Mouse (Mus musculus): Measurements from ENCODE around the gene Map2.
A peak's percentile ranks its signal among the peaks of the same experiment; 100 is the strongest.

The Map2 gene

DNA sequence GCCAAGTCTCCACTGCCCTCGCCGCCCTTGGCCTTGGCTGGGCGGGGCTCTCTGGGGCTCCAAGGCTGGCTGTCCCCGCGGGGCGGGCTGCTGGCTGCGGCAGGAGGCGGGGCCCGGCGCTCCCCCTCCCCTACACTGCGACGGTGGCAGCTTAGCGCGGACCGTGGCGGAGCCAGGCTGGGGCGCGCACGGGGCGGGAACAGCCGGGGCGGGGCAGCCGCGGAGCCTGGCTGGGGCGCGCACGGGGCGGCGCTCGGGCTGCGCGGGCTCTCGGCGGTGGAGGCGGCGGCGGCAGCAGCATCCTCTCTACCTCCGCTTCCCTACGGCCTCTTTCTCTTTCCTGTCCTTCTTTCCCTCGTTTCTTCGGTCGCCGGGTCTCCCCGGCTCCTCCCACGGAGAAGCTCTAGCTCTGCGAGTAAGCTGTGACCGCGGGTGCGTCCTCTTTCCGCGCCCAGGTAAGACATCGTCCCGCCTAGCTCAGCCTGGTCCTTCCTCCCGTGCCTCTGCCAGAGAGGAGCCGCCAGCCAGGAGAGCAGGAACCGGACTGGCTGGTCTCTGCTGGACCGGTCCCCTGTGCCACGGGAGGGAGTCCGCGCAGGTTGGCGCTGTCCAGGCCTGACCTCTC lies at the start of gene Map2:
Map2 (plus strand) TSS at position 233 of the 625 bp plus-strand sequence.
- DNase-seq, result peak; percentile 32

- no peak for DNase-seq
Observed at GRCm38 (mm10) chr1:66133014-66133413, 42.1 kb upstream of the Map2 start.

GRCm38 (mm10) chr1:66135324-66135723 lies 39.7 kb upstream of the Map2 start:
- no peak for DNase-seq

DNA sequence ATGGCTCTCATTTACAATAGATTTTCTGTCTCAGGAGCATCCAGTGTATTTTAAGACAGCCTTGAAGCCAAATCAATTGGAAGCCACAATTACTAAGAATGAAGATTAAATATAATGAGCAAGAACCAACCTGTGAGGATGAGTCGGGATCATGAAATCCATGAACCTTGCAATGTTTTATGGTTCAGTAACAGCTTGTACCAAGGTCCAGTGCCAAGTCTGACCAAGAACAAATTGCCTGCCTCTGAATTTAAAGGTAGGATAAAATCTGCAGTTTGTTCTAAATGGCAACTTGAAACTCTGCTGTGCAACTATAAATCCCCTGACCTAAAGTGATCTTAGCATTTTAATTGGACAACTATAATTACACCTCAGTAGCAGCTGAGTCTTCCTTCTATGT lies 34.4 kb upstream of the Map2 start:
- DNase-seq, result no peak

- DNase-seq, result no peak
Observed at GRCm38 (mm10) chr1:66145180-66145579, 29.9 kb upstream of the Map2 start.

DNA sequence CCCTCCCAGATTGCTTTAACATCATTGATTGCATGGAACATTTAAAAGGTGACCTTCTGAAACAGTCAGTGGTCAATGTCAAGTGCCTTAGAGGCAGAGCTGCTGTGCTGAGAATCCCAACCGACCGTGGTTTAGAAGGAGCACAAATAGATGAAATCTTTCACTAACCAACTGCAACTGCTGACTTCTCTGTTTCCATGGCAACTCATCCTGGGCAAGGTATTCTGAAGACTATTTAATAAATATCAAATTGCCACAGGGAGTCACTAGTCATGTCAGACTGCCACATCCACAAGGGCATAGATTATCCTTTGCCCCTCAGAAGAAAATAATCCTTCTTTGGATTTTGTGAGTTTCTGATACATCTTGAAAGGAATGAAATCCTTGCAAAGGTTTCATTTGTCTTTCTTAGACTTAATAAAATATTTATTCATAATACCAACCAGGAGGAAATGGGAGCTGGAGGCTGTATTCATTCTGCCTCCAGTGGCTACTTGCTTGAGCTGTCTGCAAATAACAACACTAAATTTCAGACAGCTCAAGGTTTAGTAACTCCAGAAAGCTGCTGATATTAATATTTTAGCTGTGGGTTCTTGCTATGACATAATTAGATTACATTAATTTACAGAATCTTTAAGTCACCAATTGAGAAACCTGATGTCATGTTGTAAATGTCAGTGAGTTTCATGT lies 26.1 kb upstream of the Map2 start:
- no peak for DNase-seq

GRCm38 (mm10) chr1:66150806-66151205 lies 24.3 kb upstream of the Map2 start:
- no peak for DNase-seq

GRCm38 (mm10) chr1:66157135-66157534 lies 17.9 kb upstream of the Map2 start:
- no peak for DNase-seq

DNA sequence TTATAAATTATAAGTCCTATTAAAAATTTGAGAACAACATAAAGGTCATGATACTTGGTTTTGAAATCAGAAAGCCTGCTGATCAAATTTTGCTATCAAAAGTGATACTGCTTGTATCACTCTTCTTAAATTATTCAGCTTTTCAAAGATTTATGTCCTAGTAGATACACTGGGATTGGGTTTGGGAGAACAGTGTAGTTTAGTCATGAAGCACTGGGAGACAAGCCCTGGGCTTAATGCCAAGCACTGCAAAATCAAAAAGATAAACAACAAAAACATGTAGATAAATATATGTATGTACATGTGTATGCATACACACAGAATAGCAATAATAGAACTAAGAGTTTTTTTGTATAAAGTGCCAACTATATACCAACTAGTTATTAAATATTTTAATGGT lies 17.5 kb upstream of the Map2 start:
- DNase-seq, result no peak

GRCm38 (mm10) chr1:66164648-66165047 lies 10.4 kb upstream of the Map2 start:
- DNase-seq, result no peak

GRCm38 (mm10) chr1:66168722-66169121 lies 6.4 kb upstream of the Map2 start:
- no peak for DNase-seq

GRCm38 (mm10) chr1:66172127-66172526 lies 2.9 kb upstream of the Map2 start:
- DNase-seq, result no peak

DNA sequence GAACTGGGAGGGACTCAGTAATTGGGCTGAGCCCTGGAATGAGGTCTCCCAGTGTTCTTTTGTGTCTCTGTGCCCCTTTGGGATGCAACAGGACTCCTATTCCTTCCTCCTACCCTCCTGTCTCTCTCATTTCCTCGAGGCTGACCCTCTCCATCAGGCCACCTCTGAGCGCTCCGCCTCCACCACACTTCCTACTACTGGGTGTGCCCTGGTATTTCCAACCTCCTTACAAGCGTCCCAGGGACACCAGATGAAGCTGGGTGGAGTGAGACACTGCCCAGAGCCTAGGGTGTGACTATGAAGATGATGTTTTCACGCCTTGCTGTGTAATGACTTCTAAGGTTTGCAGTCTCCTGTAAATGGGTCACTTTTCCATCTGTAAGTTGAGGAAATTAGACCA lies 1.4 kb upstream of the Map2 start:
- no peak for DNase-seq

DNA sequence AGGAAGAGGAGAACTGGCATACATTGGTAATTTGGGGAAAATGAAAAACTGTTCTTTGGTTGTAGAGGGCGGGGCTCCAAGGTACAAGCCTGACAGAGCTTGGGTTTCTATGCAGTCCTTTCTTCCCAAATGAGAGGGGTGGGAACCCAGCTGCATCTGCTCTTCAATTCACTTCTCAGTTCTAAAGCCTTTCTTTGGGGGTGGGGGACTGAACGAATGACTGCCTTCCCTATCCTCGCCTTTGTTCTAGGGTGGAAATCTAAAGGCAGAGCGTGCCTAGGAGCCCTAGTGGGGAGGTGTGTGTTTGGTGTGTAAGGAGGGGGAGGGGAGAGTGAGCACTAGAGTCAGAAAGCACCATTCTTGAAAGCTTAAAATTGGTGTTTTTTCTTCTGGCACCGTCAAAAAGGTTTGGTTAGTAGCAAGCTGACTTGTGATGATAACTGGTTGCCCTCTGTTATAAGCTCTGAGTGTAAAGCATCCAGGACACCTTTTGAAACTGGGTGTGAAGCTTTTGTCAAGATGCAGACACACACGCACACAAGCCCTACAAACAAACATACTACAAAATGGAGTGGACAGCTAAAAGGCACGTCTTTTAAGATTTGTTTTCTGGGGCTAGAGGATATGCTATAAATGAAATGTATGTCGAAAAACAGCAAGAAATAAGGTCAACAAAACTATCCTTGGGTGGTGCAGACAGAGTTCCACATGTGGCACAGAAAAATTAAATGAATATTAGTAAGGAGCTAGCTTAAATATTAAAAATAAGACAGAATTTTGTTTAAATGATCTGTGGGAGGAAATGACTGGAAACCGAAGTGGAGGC lies 1.2 kb downstream of the Map2 start:
- DNase-seq, result no peak

DNA sequence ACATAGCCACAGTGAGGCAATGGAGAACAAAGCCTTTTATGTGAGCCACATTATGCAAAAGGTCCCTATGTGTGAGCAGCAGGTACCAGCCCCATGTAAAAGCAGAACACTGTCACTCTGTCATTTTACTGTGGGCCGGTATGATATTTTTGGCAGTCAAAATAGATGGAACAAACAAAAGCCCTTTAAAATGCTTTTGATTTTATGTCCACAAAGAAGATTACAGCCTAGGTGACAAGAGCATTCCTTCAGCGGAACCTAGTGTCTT lies 1.7 kb downstream of the Map2 start:
- DNase-seq, result no peak

GRCm38 (mm10) chr1:66177489-66178170 lies 2.6 kb downstream of the Map2 start:
- DNase-seq, result no peak

- DNase-seq, result no peak
Observed at GRCm38 (mm10) chr1:66187016-66187681, 12.1 kb downstream of the Map2 start.

- DNase-seq, result no peak
Observed at GRCm38 (mm10) chr1:66192401-66192800, 17.3 kb downstream of the Map2 start.

DNA sequence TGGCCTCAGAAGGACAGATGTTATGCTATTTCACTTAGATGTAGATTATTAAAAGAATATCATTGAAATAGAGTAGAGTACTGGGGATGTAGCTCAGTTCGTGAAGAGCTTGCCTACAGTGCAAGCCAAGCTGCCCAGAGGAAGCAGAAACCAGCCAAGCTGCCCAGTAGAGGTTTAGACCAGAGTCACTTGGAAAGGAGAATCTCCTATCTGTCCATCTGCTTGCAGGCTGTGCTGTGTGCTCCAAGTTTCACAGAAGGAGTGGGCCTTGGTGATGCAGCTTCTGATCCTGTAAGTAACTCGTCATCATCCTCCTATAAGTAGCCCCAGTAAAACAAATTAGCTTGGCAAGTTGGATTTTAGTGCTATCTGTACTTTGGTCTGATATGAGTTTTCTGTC lies 17.8 kb downstream of the Map2 start:
- no peak for DNase-seq

- DNase-seq, result no peak
Observed at GRCm38 (mm10) chr1:66195040-66195726, 20.1 kb downstream of the Map2 start.

DNA sequence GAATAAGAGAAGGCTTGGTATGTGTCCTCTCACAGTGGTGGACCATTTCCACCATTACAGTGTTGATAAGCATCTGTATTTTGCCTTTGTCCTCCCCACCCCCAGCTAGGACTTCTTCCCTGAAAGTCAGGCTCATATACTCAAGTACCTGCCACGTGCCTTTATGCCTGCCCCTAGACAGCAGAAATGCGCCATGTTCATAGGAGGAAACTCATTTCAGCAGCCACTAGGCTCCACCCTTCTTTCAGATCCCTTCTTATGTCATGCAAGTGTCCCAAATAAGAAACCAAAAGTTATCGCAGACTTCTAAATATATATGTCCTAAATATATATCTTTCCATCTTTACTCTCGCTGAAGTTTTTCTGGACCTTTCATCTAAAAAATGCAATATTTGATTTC lies 21.2 kb downstream of the Map2 start:
- no peak for DNase-seq

- no peak for DNase-seq
Observed at GRCm38 (mm10) chr1:66196716-66197115, 21.6 kb downstream of the Map2 start.

- DNase-seq, result no peak
Observed at GRCm38 (mm10) chr1:66205517-66205916, 30.4 kb downstream of the Map2 start.

Measured in thymus, postnatal 14 days (tissue).